Mouse (Mus musculus) liver, embryonic 11.5 days (tissue): ENCODE results near the gene Kcnn3. TPM values are rescaled to one million over a fixed set of nuclear protein-coding genes. Genes with fewer than 3 reads are reported as not detected.

Experiments used
- ATAC-seq: fragments of 200-750 bp; cut with Nextera tagmentation; replicated peaks from 2 replicates; pipeline ENCODE4 v1.8.0; 2017; ENCODE audit warnings: moderate number of reproducible peaks, mild to moderate bottlenecking, moderate TSS enrichment, moderate library complexity; ENCODE audit not compliant: low FRiP score
- DNase-seq: peaks from one replicate; pipeline ENCODE4 v3.0.0-alpha.2; 2017; ENCODE audit warnings: low spot score
- H3K27ac ChIP-seq: fragments of 300-500 bp; sonication (generic); 2 replicates; pipeline ENCODE4 v1.5.1; 2014; ENCODE audit warnings: mild to moderate bottlenecking, low read depth, low read length, control low read depth
- H3K27me3 ChIP-seq: fragments of 300-500 bp; sonication (generic); replicated peaks from 2 replicates; pipeline ENCODE4 v1.6.1; 2014; ENCODE audit warnings: low read length, mixed read lengths; ENCODE audit not compliant: control insufficient read depth, insufficient read depth
- H3K36me3 ChIP-seq: fragments of 300-500 bp; sonication (generic); 2 replicates; pipeline ENCODE4 v1.6.1; 2014; ENCODE audit warnings: mild to moderate bottlenecking, low read length, moderate library complexity, mixed read lengths; ENCODE audit not compliant: control insufficient read depth, insufficient read depth
- H3K4me1 ChIP-seq: fragments of 300-500 bp; sonication (generic); replicated peaks from 2 replicates; pipeline ENCODE4 v1.6.1; 2014; ENCODE audit warnings: low read length, mixed read lengths; ENCODE audit not compliant: control insufficient read depth, insufficient read depth
- H3K4me2 ChIP-seq: fragments of 300-500 bp; sonication (generic); 2 replicates; pipeline ENCODE4 v1.6.1; 2014; ENCODE audit warnings: mild to moderate bottlenecking, control low read depth, moderate library complexity
- H3K4me3 ChIP-seq: fragments of 300-500 bp; sonication (generic); 2 replicates; pipeline ENCODE4 v1.5.1; 2014; ENCODE audit warnings: low read depth, low read length, control low read depth
- H3K9ac ChIP-seq: fragments of 300-500 bp; sonication (generic); 2 replicates; pipeline ENCODE4 v1.6.1; 2014; ENCODE audit warnings: low read depth, low read length, control low read depth
- H3K9me3 ChIP-seq: fragments of 300-500 bp; sonication (generic); 2 replicates; pipeline ENCODE4 v1.6.1; 2016; ENCODE audit warnings: low read length, inconsistent platforms, mixed read lengths; ENCODE audit not compliant: control insufficient read depth
- WGBS: fragments of 180-500 bp; shearing (Covaris S2); extraction: QIAGEN DNeasy Blood & Tissue Kit; methylation state at CpG from one replicate; pipeline ENCODE4 v1.1.7; 2014; 5-methylcytosine and 5-hydroxymethylcytosine counted together
- polyA plus RNA-seq: library from polyadenylated mRNA; unstranded; fragments of >200 nt; fragmentation: Nextera tagmentation; extraction: Ambion mirVana; gene quantifications from 2 replicates; pipeline ENCODE4 v1.2.1, GENCODE M21; 2014

Gene Kcnn3
- polyA plus RNA-seq, 1 experiment from 2014 or later = 0.45 TPM

GRCm38 (mm10) chr3:89617360-89617759 is 97.4 kb downstream of the Kcnn3 start:
- no peaks in the 10 kb centered on the region for H3K9me3 ChIP-seq
- DNase-seq (no peak), ATAC-seq (no peak)
- no peak overlapping the region for H3K4me3 ChIP-seq
- no peaks in the 10 kb centered on the region for H3K27me3 ChIP-seq
- H3K4me2 ChIP-seq = no peak overlapping the region
- WGBS = 94% methylated on average over 2 of the region's 2 CpGs
- H3K9ac ChIP-seq = no peak overlapping the region
- no peaks in the 10 kb centered on the region; the same call in 1 of the 2 replicates for H3K4me1 ChIP-seq
- no peaks in the 10 kb centered on the region for H3K36me3 ChIP-seq
- H3K27ac ChIP-seq = no peak overlapping the region

- no peaks in the 10 kb centered on the region; the same call in 1 of the 2 replicates for H3K27me3 ChIP-seq
- no peak overlapping the region for H3K27ac ChIP-seq
- no peaks in the 10 kb centered on the region for H3K9me3 ChIP-seq
- WGBS = 33% methylated on average over 6 of the region's 6 CpGs
- no peak for DNase-seq
- no peak overlapping the region for H3K4me2 ChIP-seq
- H3K9ac ChIP-seq = no peak overlapping the region
- no peaks in the 10 kb centered on the region for H3K4me1 ChIP-seq
- H3K4me3 ChIP-seq = no peak overlapping the region
- no peak for ATAC-seq
- no peaks in the 10 kb centered on the region for H3K36me3 ChIP-seq
Observed at GRCm38 (mm10) chr3:89622825-89623224, 102.9 kb downstream of the Kcnn3 start.

- no peaks in the 10 kb centered on the region for H3K36me3 ChIP-seq
- ATAC-seq (no peak), DNase-seq (no peak)
- no peak overlapping the region for H3K27ac ChIP-seq
- H3K27me3 ChIP-seq = no peaks in the 10 kb centered on the region; the same call in 1 of the 2 replicates
- H3K9ac ChIP-seq = no peak overlapping the region
- H3K4me1 ChIP-seq = no peaks in the 10 kb centered on the region
- H3K4me3 ChIP-seq = no peak overlapping the region
- 27% methylated on average over 4 of the region's 4 CpGs for WGBS
- H3K9me3 ChIP-seq = no peaks in the 10 kb centered on the region
- H3K4me2 ChIP-seq = no peak overlapping the region
Observed at GRCm38 (mm10) chr3:89623531-89623930, 103.6 kb downstream of the Kcnn3 start.

- H3K9ac ChIP-seq = no peak overlapping the region
- no peak overlapping the region for H3K27ac ChIP-seq
- H3K27me3 ChIP-seq = no peaks in the 10 kb centered on the region; the same call in 1 of the 2 replicates
- ATAC-seq = no peak
- WGBS = 79% methylated on average over 6 of the region's 6 CpGs
- H3K4me2 ChIP-seq = no peak overlapping the region
- no peaks in the 10 kb centered on the region for H3K36me3 ChIP-seq
- no peaks in the 10 kb centered on the region for H3K4me1 ChIP-seq
- no peaks in the 10 kb centered on the region for H3K9me3 ChIP-seq
- no peak overlapping the region for H3K4me3 ChIP-seq
- no peak for DNase-seq
Observed at GRCm38 (mm10) chr3:89624001-89624400, 104.0 kb downstream of the Kcnn3 start.

GRCm38 (mm10) chr3:89624814-89625445 is 105.0 kb downstream of the Kcnn3 start:
- WGBS = 79% methylated on average over 5 of the region's 5 CpGs
- no peak overlapping the region for H3K4me3 ChIP-seq
- no peak overlapping the region for H3K9ac ChIP-seq
- H3K27me3 ChIP-seq = no peaks in the 10 kb centered on the region; the same call in 1 of the 2 replicates
- no peaks in the 10 kb centered on the region for H3K4me1 ChIP-seq
- H3K4me2 ChIP-seq = no peak overlapping the region
- ATAC-seq (no peak), DNase-seq (no peak)
- H3K36me3 ChIP-seq = no peaks in the 10 kb centered on the region
- H3K9me3 ChIP-seq = no peaks in the 10 kb centered on the region
- no peak overlapping the region for H3K27ac ChIP-seq

GRCm38 (mm10) chr3:89626556-89626955 is 106.6 kb downstream of the Kcnn3 start:
- ATAC-seq = no peak
- Histone ChIP-seq H3K4me1 (no peaks in the 10 kb centered on the region), H3K36me3 (no peaks in the 10 kb centered on the region), H3K4me2 (no peak overlapping the region), H3K27me3 (no peaks in the 10 kb centered on the region; the same call in 1 of the 2 replicates), H3K27ac (no peak overlapping the region), H3K9ac (no peak overlapping the region), H3K4me3 (no peak overlapping the region), H3K9me3 (no peaks in the 10 kb centered on the region)
- no peak for DNase-seq
- WGBS = 55% methylated on average over 4 of the region's 4 CpGs

- H3K27ac ChIP-seq = no peak overlapping the region
- 76% methylated on average over 3 of the region's 3 CpGs for WGBS
- H3K4me3 ChIP-seq = no peak overlapping the region
- DNase-seq = no peak
- no peak overlapping the region for H3K9ac ChIP-seq
- no peak for ATAC-seq
- no peaks in the 10 kb centered on the region for H3K9me3 ChIP-seq
- no peak overlapping the region for H3K4me2 ChIP-seq
- no peaks in the 10 kb centered on the region; the same call in 1 of the 2 replicates for H3K27me3 ChIP-seq
- no peaks in the 10 kb centered on the region for H3K4me1 ChIP-seq
- no peaks in the 10 kb centered on the region for H3K36me3 ChIP-seq
Observed at GRCm38 (mm10) chr3:89629811-89630210, 109.8 kb downstream of the Kcnn3 start.

GRCm38 (mm10) chr3:89631750-89632149 is 111.8 kb downstream of the Kcnn3 start:
- H3K27ac ChIP-seq = no peak overlapping the region
- no peak overlapping the region for H3K4me2 ChIP-seq
- H3K27me3 ChIP-seq = no peaks in the 10 kb centered on the region; the same call in 1 of the 2 replicates
- 73% methylated on average over 5 of the region's 5 CpGs for WGBS
- DNase-seq = no peak
- H3K4me1 ChIP-seq = no peaks in the 10 kb centered on the region
- no peak overlapping the region for H3K9ac ChIP-seq
- H3K4me3 ChIP-seq = no peak overlapping the region
- no peaks in the 10 kb centered on the region for H3K9me3 ChIP-seq
- no peaks in the 10 kb centered on the region for H3K36me3 ChIP-seq
- ATAC-seq = no peak

GRCm38 (mm10) chr3:89633531-89633930 is 113.6 kb downstream of the Kcnn3 start:
- no peak overlapping the region for H3K4me2 ChIP-seq
- no peaks in the 10 kb centered on the region for H3K36me3 ChIP-seq
- H3K9ac ChIP-seq = no peak overlapping the region
- no peak for ATAC-seq
- H3K4me3 ChIP-seq = no peak overlapping the region
- DNase-seq = no peak
- 69% methylated on average over 6 of the region's 6 CpGs for WGBS
- no peak overlapping the region for H3K27ac ChIP-seq
- H3K9me3 ChIP-seq = no peaks in the 10 kb centered on the region
- H3K4me1 ChIP-seq = no peaks in the 10 kb centered on the region
- no peaks in the 10 kb centered on the region; the same call in 1 of the 2 replicates for H3K27me3 ChIP-seq
